Mouse (Mus musculus) limb, embryonic 11.5 days (tissue): ENCODE data around the gene Stard10. TPM values are rescaled to one million over a fixed set of nuclear protein-coding genes. Genes with fewer than 3 reads are reported as not detected.

ENCODE experiments used
- ATAC-seq: fragments of 200-750 bp; cut with Nextera tagmentation; 2 replicates; pipeline ENCODE4 v1.8.0; 2017; ENCODE audit warnings: low read depth; ENCODE audit not compliant: insufficient number of reproducible peaks, low FRiP score, low TSS enrichment
- DNase-seq: peaks from one replicate; pipeline ENCODE4 v3.0.0-alpha.2; 2015; ENCODE audit warnings: low spot score
- H3K27ac ChIP-seq: fragments of 300-500 bp; sonication (generic); replicated peaks from 2 replicates; pipeline ENCODE4 v1.5.1; 2014; ENCODE audit warnings: low read depth, mild to moderate bottlenecking, low read length
- H3K27me3 ChIP-seq: fragments of 300-500 bp; sonication (generic); 2 replicates; pipeline ENCODE4 v1.6.1; 2014; ENCODE audit warnings: mild to moderate bottlenecking, low read length, mixed read lengths; ENCODE audit not compliant: control insufficient read depth, insufficient read depth
- H3K36me3 ChIP-seq: fragments of 300-500 bp; sonication (generic); 2 replicates; pipeline ENCODE4 v1.6.1; 2014; ENCODE audit warnings: mild to moderate bottlenecking, low read length, moderate library complexity, mixed read lengths; ENCODE audit not compliant: control insufficient read depth, insufficient read depth
- H3K4me1 ChIP-seq: fragments of 300-500 bp; sonication (generic); 2 replicates; pipeline ENCODE4 v1.6.1; 2014; ENCODE audit warnings: low read length, mixed read lengths; ENCODE audit not compliant: control insufficient read depth, insufficient read depth
- H3K4me2 ChIP-seq: fragments of 300-500 bp; sonication (generic); 2 replicates; pipeline ENCODE4 v1.6.1; 2014; ENCODE audit warnings: low read depth, mild to moderate bottlenecking, moderate library complexity; ENCODE audit not compliant: severe bottlenecking
- H3K4me3 ChIP-seq: fragments of 300-500 bp; sonication (generic); 2 replicates; pipeline ENCODE4 v1.5.1; 2014; ENCODE audit warnings: low read depth, low read length
- H3K9ac ChIP-seq: fragments of 300-500 bp; sonication (generic); 2 replicates; pipeline ENCODE4 v1.6.1; 2014; ENCODE audit warnings: mild to moderate bottlenecking, low read length
- H3K9me3 ChIP-seq: fragments of 300-500 bp; sonication (generic); 2 replicates; pipeline ENCODE4 v1.6.1; 2016; ENCODE audit warnings: low read length; ENCODE audit not compliant: control insufficient read depth
- WGBS: fragments of 180-500 bp; shearing (Covaris S2); extraction: QIAGEN DNeasy Blood & Tissue Kit; methylation state at CpG from one replicate; pipeline ENCODE4 v1.1.7; 2014; 5-methylcytosine and 5-hydroxymethylcytosine counted together
- polyA plus RNA-seq: library from polyadenylated mRNA; unstranded; fragments of >200 nt; fragmentation: Nextera tagmentation; extraction: Ambion mirVana; gene quantifications from 2 replicates; pipeline ENCODE4 v1.2.1, GENCODE M21; 2014

Stard10 gene
- polyA plus RNA-seq, 1 experiment from 2014 or later, result 17.8 TPM

- H3K36me3 ChIP-seq, result no peaks in the 10 kb centered on the region
- H3K4me1 ChIP-seq, result peaks cover 14% of the 10 kb centered on the region
- no peak overlapping the region for H3K9ac ChIP-seq
- ATAC-seq, result no peak
- no peak overlapping the region for H3K4me3 ChIP-seq
- no peak overlapping the region for H3K27ac ChIP-seq
- H3K9me3 ChIP-seq, result no peaks in the 10 kb centered on the region
- DNase-seq, result no peak
- whole genome bisulfite sequencing, result 78% methylated on average over 6 of the region's 6 CpGs
- H3K27me3 ChIP-seq, result no peaks in the 10 kb centered on the region
- H3K4me2 ChIP-seq, result no peak overlapping the region
Measured at GRCm38 (mm10) chr7:101381512-101381911, 64.6 kb downstream of the Stard10 start.

DNA sequence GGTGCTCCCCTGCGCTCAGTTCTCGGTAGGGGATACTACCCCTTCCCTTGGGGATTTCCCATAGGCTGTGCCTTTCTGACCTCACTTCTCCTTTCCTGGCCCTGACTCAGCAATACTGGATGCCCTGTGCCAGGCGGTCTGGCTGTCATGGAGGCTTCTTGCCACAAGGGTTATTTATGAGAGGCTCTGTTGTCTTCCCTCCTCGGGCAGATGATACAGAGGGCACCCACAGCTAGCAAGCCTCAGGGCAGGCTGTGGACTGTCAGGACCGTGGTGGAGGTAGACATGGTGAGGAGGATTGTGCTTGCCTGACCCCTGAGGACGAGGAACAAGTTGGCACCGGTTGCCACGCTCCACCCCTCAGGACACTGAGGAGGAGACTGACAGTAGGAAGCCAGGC lies 65.5 kb downstream of the Stard10 start:
- no peak overlapping the region for H3K27ac ChIP-seq
- H3K4me3 ChIP-seq, result no peak overlapping the region
- no peak for ATAC-seq
- H3K36me3 ChIP-seq, result no peaks in the 10 kb centered on the region
- H3K9ac ChIP-seq, result no peak overlapping the region
- 78% methylated on average over 8 of the region's 8 CpGs for WGBS
- no peak for DNase-seq
- no peaks in the 10 kb centered on the region for H3K27me3 ChIP-seq
- peaks cover 14% of the 10 kb centered on the region for H3K4me1 ChIP-seq
- no peaks in the 10 kb centered on the region for H3K9me3 ChIP-seq
- H3K4me2 ChIP-seq, result no peak overlapping the region

GRCm38 (mm10) chr7:101383756-101384155 lies 66.9 kb downstream of the Stard10 start:
- Histone ChIP-seq H3K27me3 (no peaks in the 10 kb centered on the region), H3K4me1 (peaks cover 7% of the 10 kb centered on the region; the same call in 1 of the 2 replicates), H3K4me2 (no peak overlapping the region), H3K9me3 (no peaks in the 10 kb centered on the region), H3K36me3 (no peaks in the 10 kb centered on the region), H3K4me3 (no peak overlapping the region), H3K9ac (no peak overlapping the region), H3K27ac (no peak overlapping the region)
- DNase-seq (no peak), ATAC-seq (no peak)
- WGBS, result 75% methylated on average over 3 of the region's 3 CpGs

GRCm38 (mm10) chr7:101384931-101385330 lies 68.0 kb downstream of the Stard10 start:
- 71% methylated on average over 10 of the region's 10 CpGs for WGBS
- no peak overlapping the region for H3K27ac ChIP-seq
- no peak for ATAC-seq

GRCm38 (mm10) chr7:101385331-101385733 lies 68.4 kb downstream of the Stard10 start:
- no peak for ATAC-seq
- Histone ChIP-seq H3K36me3 (no peaks in the 10 kb centered on the region), H3K4me2 (no peak overlapping the region), H3K27me3 (no peaks in the 10 kb centered on the region), H3K27ac (no peak overlapping the region), H3K9me3 (no peaks in the 10 kb centered on the region), H3K4me1 (peaks cover 7% of the 10 kb centered on the region; the same call in 1 of the 2 replicates), H3K9ac (no peak overlapping the region), H3K4me3 (no peak overlapping the region)
- WGBS, result 38% methylated on average over 6 of the region's 6 CpGs
- no peak for DNase-seq

More at GRCm38 (mm10) chr7:101384931-101385330, 68.0 kb downstream of the Stard10 start:
- Histone ChIP-seq H3K9ac (no peak overlapping the region), H3K4me1 (peaks cover 7% of the 10 kb centered on the region; the same call in 1 of the 2 replicates), H3K36me3 (no peaks in the 10 kb centered on the region), H3K4me3 (no peak overlapping the region), H3K4me2 (no peak overlapping the region), H3K27me3 (no peaks in the 10 kb centered on the region), H3K9me3 (no peaks in the 10 kb centered on the region)
- no peak for DNase-seq

DNA sequence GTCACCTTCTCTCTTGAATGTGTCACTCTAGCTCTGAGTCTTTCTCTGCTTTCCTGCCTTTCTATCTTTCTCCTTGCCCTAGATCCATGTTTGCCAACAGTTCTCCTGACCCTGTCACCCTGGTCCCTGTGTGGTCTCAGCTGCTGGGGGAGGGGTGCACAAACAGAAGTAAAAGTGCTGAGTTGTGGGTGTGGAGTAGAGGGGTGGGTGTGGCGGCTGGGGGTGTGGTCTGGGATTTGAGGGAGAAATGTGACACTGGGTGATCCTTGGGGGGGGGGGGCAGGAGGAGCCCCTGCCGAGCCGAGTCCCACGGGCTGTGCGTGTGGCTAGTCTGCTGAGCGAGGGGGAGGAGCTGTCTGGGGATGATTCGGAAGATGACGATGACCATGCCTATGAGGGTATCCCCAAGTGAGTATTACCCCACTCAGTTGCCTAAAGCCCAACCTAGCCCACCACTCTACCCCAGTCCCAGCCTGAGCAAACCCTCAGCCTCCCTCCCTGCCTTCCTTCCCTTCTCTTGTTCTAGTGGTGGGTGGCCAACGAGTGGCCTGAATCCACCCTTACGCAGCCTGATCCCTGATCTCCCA lies 69.1 kb downstream of the Stard10 start:
- H3K9me3 ChIP-seq, result no peaks in the 10 kb centered on the region
- no peak overlapping the region for H3K9ac ChIP-seq
- no peak overlapping the region for H3K27ac ChIP-seq
- WGBS, result 69% methylated on average over 5 of the region's 10 CpGs
- peaks cover 7% of the 10 kb centered on the region; the same call in 1 of the 2 replicates for H3K4me1 ChIP-seq
- DNase-seq (no peak), ATAC-seq (peak; percentile 32; the same call in 1 of the 2 replicates)
- no peaks in the 10 kb centered on the region for H3K36me3 ChIP-seq
- no peaks in the 10 kb centered on the region for H3K27me3 ChIP-seq
- H3K4me3 ChIP-seq, result no peak overlapping the region
- no peak overlapping the region for H3K4me2 ChIP-seq

GRCm38 (mm10) chr7:101389256-101389655 lies 72.4 kb downstream of the Stard10 start:
- ATAC-seq (no peak), DNase-seq (no peak)
- Histone ChIP-seq H3K9ac (no peak overlapping the region), H3K27ac (no peak overlapping the region), H3K36me3 (no peaks in the 10 kb centered on the region), H3K9me3 (no peaks in the 10 kb centered on the region), H3K4me1 (peaks cover 22% of the 10 kb centered on the region), H3K4me2 (no peak overlapping the region), H3K4me3 (no peak overlapping the region), H3K27me3 (no peaks in the 10 kb centered on the region)
- WGBS, result 87% methylated on average over 6 of the region's 6 CpGs

GRCm38 (mm10) chr7:101391909-101392479 lies 75.1 kb downstream of the Stard10 start:
- Histone ChIP-seq H3K27me3 (no peaks in the 10 kb centered on the region), H3K4me2 (no peak overlapping the region), H3K4me3 (no peak overlapping the region), H3K9ac (no peak overlapping the region), H3K4me1 (peaks cover 23% of the 10 kb centered on the region), H3K27ac (no peak overlapping the region), H3K36me3 (no peaks in the 10 kb centered on the region), H3K9me3 (no peaks in the 10 kb centered on the region)
- DNase-seq (no peak), ATAC-seq (no peak)
- WGBS, result 81% methylated on average over 4 of the region's 4 CpGs
